Mouse (Mus musculus): ENCODE results near the gene Gna12.

Gna12 gene

GRCm38 (mm10) chr5:140830314-140831063 is at the start of gene Gna12:
Gene Gna12 (minus strand): TSS chr5:140830431.
- peak; percentile 100 for DNase-seq (ENCODE audit: low spot score)

- no peak for DNase-seq (ENCODE audit: low spot score)
Observed at GRCm38 (mm10) chr5:140878644-140879043, 48.4 kb upstream of the Gna12 start.

- DNase-seq (ENCODE audit: low spot score), result no peak
Observed at GRCm38 (mm10) chr5:140873736-140874307, 43.6 kb upstream of the Gna12 start.

GRCm38 (mm10) chr5:140873039-140873551 is 42.9 kb upstream of the Gna12 start:
- DNase-seq (ENCODE audit: low spot score), result no peak

GRCm38 (mm10) chr5:140872532-140873038 is 42.4 kb upstream of the Gna12 start:
- DNase-seq (ENCODE audit: low spot score), result no peak

- DNase-seq (ENCODE audit: low spot score), result no peak
Observed at GRCm38 (mm10) chr5:140871241-140871640, 41.0 kb upstream of the Gna12 start.

- DNase-seq (ENCODE audit: low spot score), result peak; percentile 44
Observed at GRCm38 (mm10) chr5:140869034-140869433, 38.8 kb upstream of the Gna12 start.

GRCm38 (mm10) chr5:140859730-140860129 is 29.5 kb upstream of the Gna12 start:
- no peak for DNase-seq (ENCODE audit: low spot score)

GRCm38 (mm10) chr5:140858335-140858734 is 28.1 kb upstream of the Gna12 start:
- no peak for DNase-seq (ENCODE audit: low spot score)

GRCm38 (mm10) chr5:140857432-140858154 is 27.4 kb upstream of the Gna12 start:
- no peak for DNase-seq (ENCODE audit: low spot score)

- DNase-seq (ENCODE audit: low spot score), result no peak
Observed at GRCm38 (mm10) chr5:140855909-140856530, 25.8 kb upstream of the Gna12 start.

- DNase-seq (ENCODE audit: low spot score), result no peak
Observed at GRCm38 (mm10) chr5:140854700-140855099, 24.5 kb upstream of the Gna12 start.

- no peak for DNase-seq (ENCODE audit: low spot score)
Observed at GRCm38 (mm10) chr5:140853723-140854122, 23.5 kb upstream of the Gna12 start.

GRCm38 (mm10) chr5:140852435-140852996 is 22.3 kb upstream of the Gna12 start:
- DNase-seq (ENCODE audit: low spot score), result no peak

GRCm38 (mm10) chr5:140847300-140847729 is 17.1 kb upstream of the Gna12 start:
- DNase-seq (ENCODE audit: low spot score), result peak; percentile 78

- no peak for DNase-seq (ENCODE audit: low spot score)
Observed at GRCm38 (mm10) chr5:140841942-140842341, 11.7 kb upstream of the Gna12 start.

- no peak for DNase-seq (ENCODE audit: low spot score)
Observed at GRCm38 (mm10) chr5:140831064-140831431, 817 bp upstream of the Gna12 start.

- DNase-seq (ENCODE audit: low spot score), result peak; percentile 35
Observed at GRCm38 (mm10) chr5:140829911-140830294, 328 bp downstream of the Gna12 start.

GRCm38 (mm10) chr5:140829081-140829910 is 935 bp downstream of the Gna12 start:
- peak; percentile 79 for DNase-seq (ENCODE audit: low spot score)

GRCm38 (mm10) chr5:140828363-140828762 is 1.9 kb downstream of the Gna12 start:
- no peak for DNase-seq (ENCODE audit: low spot score)

- DNase-seq (ENCODE audit: low spot score), result no peak
Observed at GRCm38 (mm10) chr5:140827896-140828295, 2.3 kb downstream of the Gna12 start.
